13 mouse cellular contexts compared by ENCODE assay signal in the genomic region with DNA sequence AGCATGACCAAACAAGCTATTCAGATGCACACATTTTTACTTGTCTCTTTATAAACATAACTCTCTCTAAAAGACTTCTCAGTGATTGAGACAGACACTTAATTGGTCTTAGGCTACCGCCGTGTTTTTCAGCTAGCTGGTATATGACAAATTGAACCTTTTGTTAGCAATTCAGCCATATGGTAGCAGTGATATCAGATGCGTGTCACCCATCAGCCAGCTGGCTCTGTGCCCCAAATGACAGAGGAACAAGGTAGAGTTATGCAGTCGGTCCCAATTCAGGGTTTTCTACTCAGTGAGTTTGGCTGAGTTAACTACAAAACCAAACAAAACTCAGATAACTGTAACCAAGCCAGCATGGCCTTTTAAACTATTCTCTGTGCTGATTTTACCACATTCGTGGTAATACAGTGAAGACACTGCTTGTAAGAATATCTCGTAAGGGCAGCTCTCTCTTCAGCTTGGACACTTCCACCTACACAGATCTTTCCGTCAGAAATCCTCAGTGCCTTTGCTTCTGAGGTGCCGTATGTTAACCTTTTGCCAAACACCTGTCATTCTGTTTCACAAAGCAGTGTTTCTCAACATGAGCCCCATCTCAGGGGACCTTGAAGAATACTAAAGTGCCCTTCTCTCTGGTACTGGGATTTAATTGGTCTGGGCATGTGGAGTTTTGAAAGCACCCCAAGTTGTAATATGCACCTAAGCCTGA.
DNase-seq lines count a peak whose midpoint lies in the region; ATAC-seq lines count a peak whose summit lies in the region.
"Had no signal": no experiment of that assay in that cellular context is flagged by ENCODE, and none has a peak within 500 bp of the region (broad histone marks: within the 10 kb centered on the region; RNA-seq: fewer than 3 reads in every experiment).

No protein-coding gene starts in this region.

- no peak overlapping the region for H3K27ac ChIP-seq in forebrain, embryonic 11.5 days (ENCODE audit: low read depth, low read length)
- no peak overlapping the region for H3K27ac ChIP-seq in forebrain, embryonic 10.5 days
- H3K27ac ChIP-seq: embryonic facial prominence, embryonic 12.5 days; neural tube, embryonic 12.5 days had no signal

- H3K9ac ChIP-seq in forebrain, embryonic 11.5 days (ENCODE audit: low read length): no peak overlapping the region
- H3K9ac ChIP-seq: embryonic facial prominence, embryonic 12.5 days; neural tube, embryonic 12.5 days had no signal

- 77% methylated on average over 8 of the region's 8 CpGs for WGBS in forebrain, embryonic 11.5 days
- WGBS in forebrain, embryonic 10.5 days: 89% methylated on average over 8 of the region's 8 CpGs

- no peaks in the 10 kb centered on the region for H3K9me3 ChIP-seq in forebrain, embryonic 11.5 days (ENCODE audit: control insufficient read depth, low read length)
- no peaks in the 10 kb centered on the region for H3K9me3 ChIP-seq in forebrain, embryonic 10.5 days
- H3K9me3 ChIP-seq: embryonic facial prominence, embryonic 12.5 days; neural tube, embryonic 12.5 days had no signal

- no peak overlapping the region for H3K4me3 ChIP-seq in forebrain, embryonic 11.5 days (ENCODE audit: low read depth, low read length)
- no peak overlapping the region for H3K4me3 ChIP-seq in forebrain, embryonic 10.5 days
- H3K4me3 ChIP-seq: embryonic facial prominence, embryonic 12.5 days; neural tube, embryonic 12.5 days had no signal

- 0 out of 2 replicates have a peak, but pooled peaks have one; percentile 12 for ATAC-seq in forebrain, embryonic 11.5 days (replicated peaks; ENCODE audit: low FRiP score)
- ATAC-seq in inflammation-experienced regulatory T-cells, adult 6 months: no peak

- no peaks in the 10 kb centered on the region for H3K27me3 ChIP-seq in forebrain, embryonic 11.5 days (ENCODE audit: control insufficient read depth, insufficient read depth, low read length)
- H3K27me3 ChIP-seq in forebrain, embryonic 10.5 days (ENCODE audit: poor library complexity, severe bottlenecking): no peaks in the 10 kb centered on the region
- H3K27me3 ChIP-seq: embryonic facial prominence, embryonic 12.5 days; neural tube, embryonic 12.5 days had no signal

- H3K4me1 ChIP-seq in forebrain, embryonic 11.5 days (replicated peaks; ENCODE audit: control insufficient read depth, insufficient read depth, low read length): no peaks in the 10 kb centered on the region
- peaks cover 14% of the 10 kb centered on the region; the same call in 1 of the 2 replicates for H3K4me1 ChIP-seq in forebrain, embryonic 10.5 days
- H3K4me1 ChIP-seq: embryonic facial prominence, embryonic 12.5 days; neural tube, embryonic 12.5 days had no signal

- DNase-seq in forebrain, embryonic 11.5 days (ENCODE audit: low spot score): no peak
- DNase-seq in forebrain, embryonic 10.5 days (ENCODE audit: extremely low spot score, low spot score): no peak
- peak; percentile 97 for DNase-seq in brain, adult 2 months (ENCODE audit: low read depth, low spot score)
- DNase-seq in cerebellum, postnatal 36 days: peak; percentile 92 to 93
- peak; percentile 54 to 55 for DNase-seq in layer of hippocampus, adult 8-10 months (ENCODE audit: low spot score in 2 of 2)
- no peak for DNase-seq in embryo, embryonic 11 days
- DNase-seq in urinary bladder, postnatal 25 days (ENCODE audit: low spot score): no peak
- DNase-seq: lung, adult 18-20 months; right cerebral cortex, postnatal 25 days had no signal

- H3K36me3 ChIP-seq in forebrain, embryonic 11.5 days (ENCODE audit: control insufficient read depth, insufficient read depth, low read length): no peaks in the 10 kb centered on the region
- H3K36me3 ChIP-seq in forebrain, embryonic 10.5 days (replicated peaks): 0 out of 2 replicates have a peak, but pooled peaks cover 5% of the 10 kb centered on the region
- H3K36me3 ChIP-seq: embryonic facial prominence, embryonic 12.5 days; neural tube, embryonic 12.5 days had no signal

- no peak overlapping the region for H3K4me2 ChIP-seq in forebrain, embryonic 11.5 days (ENCODE audit: low read depth, low read length, severe bottlenecking)
- H3K4me2 ChIP-seq: embryonic facial prominence, embryonic 12.5 days; heart, embryonic 11.5 days; neural tube, embryonic 12.5 days had no signal

Comparison
In these comparisons a context has a peak if more than half of its experiments do, and no peak if none do; other contexts are left out.
1. DNase-seq: peak in brain, adult 2 months (single experiment), cerebellum, postnatal 36 days (2 of 2) and layer of hippocampus, adult 8-10 months (2 of 2); none in forebrain, embryonic 11.5 days (single experiment), forebrain, embryonic 10.5 days (single experiment), embryo, embryonic 11 days (single experiment) and urinary bladder, postnatal 25 days (single experiment).